Mouse (Mus musculus) liver (tissue): Measurements from ENCODE around the gene Arhgef39.
"Not testable (repeated sequence)": the region's sequence is repeated elsewhere in the genome, so short reads cannot be mapped to it uniquely, and the experiment has no call there.

Experiments
- DNase-seq: peaks from one replicate; pipeline ENCODE4 v3.0.0-alpha.2; 2020; ENCODE audit warnings: mixed read lengths

Gene Arhgef39

GRCm38 (mm10) chr4:43506536-43507185 lies 7.2 kb upstream of the Arhgef39 start, which contains the start of gene Car9:
Gene Car9, plus strand, starts transcription at chr4:43506966.
- DNase-seq = no peak

GRCm38 (mm10) chr4:43506074-43506473 lies 6.6 kb upstream of the Arhgef39 start:
- no peak for DNase-seq

GRCm38 (mm10) chr4:43504269-43504668 lies 4.8 kb upstream of the Arhgef39 start:
- DNase-seq = no peak

- DNase-seq = no peak
These were observed 4.0 kb upstream of the Arhgef39 start for GRCm38 (mm10) chr4:43503506-43503905.

- DNase-seq = no peak
These were observed 3.5 kb upstream of the Arhgef39 start for GRCm38 (mm10) chr4:43503041-43503440.

- peak; percentile 71 for DNase-seq
These were observed 512 bp downstream of the Arhgef39 start for GRCm38 (mm10) chr4:43498983-43499382.

GRCm38 (mm10) chr4:43497946-43498345 lies 1.5 kb downstream of the Arhgef39 start:
- no peak for DNase-seq

- no peak for DNase-seq
These were observed 2.1 kb downstream of the Arhgef39 start for GRCm38 (mm10) chr4:43497405-43497804.

- DNase-seq = no peak
These were observed 2.9 kb downstream of the Arhgef39 start for GRCm38 (mm10) chr4:43496587-43496986.

GRCm38 (mm10) chr4:43493846-43494240 lies 5.7 kb downstream of the Arhgef39 start:
- DNase-seq = no peak

- peak; percentile 98 for DNase-seq
These were observed 6.2 kb downstream of the Arhgef39 start for GRCm38 (mm10) chr4:43493186-43493845.

- peak; percentile 95 for DNase-seq
These were observed 6.7 kb downstream of the Arhgef39 start, which contains the start of gene Ccdc107 for GRCm38 (mm10) chr4:43492821-43493185. Gene Ccdc107, plus strand, starts transcription at chr4:43492900.

GRCm38 (mm10) chr4:43492101-43492820 lies 7.2 kb downstream of the Arhgef39 start:
- DNase-seq = no peak

GRCm38 (mm10) chr4:43490801-43491200 lies 8.7 kb downstream of the Arhgef39 start:
- peak; percentile 32 for DNase-seq

GRCm38 (mm10) chr4:43489611-43490010 lies 9.9 kb downstream of the Arhgef39 start:
- DNase-seq = no peak

- DNase-seq = not testable (repeated sequence)
These were observed 13.8 kb downstream of the Arhgef39 start for GRCm38 (mm10) chr4:43485666-43486065.

- DNase-seq = no peak
These were observed 15.9 kb downstream of the Arhgef39 start, which contains the start of gene Sit1 for GRCm38 (mm10) chr4:43483535-43484091. Gene Sit1, minus strand, starts transcription at chr4:43483734.

- DNase-seq = no peak
These were observed 16.9 kb downstream of the Arhgef39 start for GRCm38 (mm10) chr4:43482591-43482990.

- DNase-seq = no peak
These were observed 17.5 kb downstream of the Arhgef39 start for GRCm38 (mm10) chr4:43481894-43482456.

GRCm38 (mm10) chr4:43480985-43481384 lies 18.5 kb downstream of the Arhgef39 start:
- no peak for DNase-seq

- peak; percentile 76 for DNase-seq
These were observed 20.3 kb downstream of the Arhgef39 start for GRCm38 (mm10) chr4:43478906-43479832.

- no peak for DNase-seq
These were observed 21.0 kb downstream of the Arhgef39 start for GRCm38 (mm10) chr4:43478534-43478858.
